Mouse (Mus musculus): ENCODE data around the gene Med27. TPM values are rescaled to one million over a fixed set of nuclear protein-coding genes. Genes with fewer than 3 reads are reported as not detected.

The Med27 gene
- total and polyA plus RNA-seq, 3 experiments, result 32.1 to 36.2 (median 33.6) TPM

GRCm38 (mm10) chr2:29546571-29546970 lies 200.0 kb downstream of the Med27 start:
- Histone ChIP-seq H3K9ac (ENCODE audit: insufficient read depth, low read depth) (no peak overlapping the region), H3K79me2 (replicated peaks; ENCODE audit: control insufficient read depth, extremely low read depth, insufficient read depth, poor library complexity, severe bottlenecking) (no peaks in the 10 kb centered on the region), H3K4me3 (replicated peaks in 1 of 3; ENCODE audit: low read depth in 2 of 3, low read length in 2 of 3, poor library complexity in 1 of 3) (no peak overlapping the region), H3K36me3 (replicated peaks in 1 of 2; ENCODE audit: control insufficient read depth in 1 of 2, insufficient read depth in 1 of 2, low read length in 1 of 2) (no peaks in the 10 kb centered on the region), H3K4me2 (ENCODE audit: insufficient read depth, low read depth, poor library complexity, severe bottlenecking) (no peak overlapping the region), H3K27ac (ENCODE audit: insufficient read depth, low read depth) (no peak overlapping the region), H3K4me1 (ENCODE audit: control insufficient read depth in 1 of 2, insufficient read depth in 2 of 2) (no peaks in the 10 kb centered on the region), H3K9me3 (replicated peaks; ENCODE audit: low read length) (no peaks in the 10 kb centered on the region), H3K27me3 (replicated peaks) (peaks cover 57% of the 10 kb centered on the region)
- in situ Hi-C loops (cut with MboI; ENCODE audit: low pct_ligation_motif_present, low pct_unique_long_range_greater_than_20kb, low sequenced_read_pairs), result no loop called here
- no peak for DNase-seq (ENCODE audit: extremely low read depth)
- TF ChIP-seq SMC3 (IDR thresholded peaks at IDR 0.05; ENCODE audit: low read depth, low read length) (no peak), MAX (IDR thresholded peaks at IDR 0.05; ENCODE audit: low read length) (no peak), CHD1 (IDR thresholded peaks at IDR 0.05; ENCODE audit: low read depth, low read length) (no peak), NELFE (IDR thresholded peaks at IDR 0.05; ENCODE audit: low read depth, low read length) (no peak), MEF2A (IDR thresholded peaks at IDR 0.05; ENCODE audit: borderline replicate concordance, low read depth, low read length) (no peak), CTCF (conservative IDR thresholded peaks at IDR 0.05 in 1 of 2, IDR thresholded peaks at IDR 0.05 in 1 of 2; ENCODE audit: low read depth in 2 of 2, low read length in 2 of 2) (no peak), ZC3H11A (IDR thresholded peaks at IDR 0.05; ENCODE audit: low read depth, low read length) (no peak), HCFC1 (IDR thresholded peaks at IDR 0.05; ENCODE audit: low read depth, low read length) (no peak), UBTF (IDR thresholded peaks at IDR 0.05; ENCODE audit: low read depth, low read length) (no peak), ZMIZ1 (IDR thresholded peaks at IDR 0.05; ENCODE audit: low read depth, low read length) (no peak), MXI1 (IDR thresholded peaks at IDR 0.05; ENCODE audit: low read depth, low read length) (no peak), USF2 (conservative IDR thresholded peaks at IDR 0.05; ENCODE audit: low read depth, low read length) (no peak), SIN3A (IDR thresholded peaks at IDR 0.05; ENCODE audit: low read length) (no peak), GABPA (IDR thresholded peaks at IDR 0.05; ENCODE audit: insufficient replicate concordance, low read depth, low read length) (no peak), IRF4 (IDR thresholded peaks at IDR 0.05; ENCODE audit: low read depth, low read length) (no peak), RCOR1 (conservative IDR thresholded peaks at IDR 0.05; ENCODE audit: low read depth, low read length) (no peak), MAZ (IDR thresholded peaks at IDR 0.05; ENCODE audit: low read depth, low read length) (no peak), ELF1 (IDR thresholded peaks at IDR 0.05; ENCODE audit: low read depth, low read length) (no peak), POLR2A (IDR thresholded peaks at IDR 0.05; ENCODE audit: low read depth, low read length) (no peak), PAX5 (IDR thresholded peaks at IDR 0.05; ENCODE audit: low read length) (no peak)
- dilution Hi-C loops (cut with MboI; ENCODE audit: extremely low pct_ligation_motif_present, extremely low pct_unique_long_range_greater_than_20kb, low sequenced_read_pairs), result no loop called here

DNA sequence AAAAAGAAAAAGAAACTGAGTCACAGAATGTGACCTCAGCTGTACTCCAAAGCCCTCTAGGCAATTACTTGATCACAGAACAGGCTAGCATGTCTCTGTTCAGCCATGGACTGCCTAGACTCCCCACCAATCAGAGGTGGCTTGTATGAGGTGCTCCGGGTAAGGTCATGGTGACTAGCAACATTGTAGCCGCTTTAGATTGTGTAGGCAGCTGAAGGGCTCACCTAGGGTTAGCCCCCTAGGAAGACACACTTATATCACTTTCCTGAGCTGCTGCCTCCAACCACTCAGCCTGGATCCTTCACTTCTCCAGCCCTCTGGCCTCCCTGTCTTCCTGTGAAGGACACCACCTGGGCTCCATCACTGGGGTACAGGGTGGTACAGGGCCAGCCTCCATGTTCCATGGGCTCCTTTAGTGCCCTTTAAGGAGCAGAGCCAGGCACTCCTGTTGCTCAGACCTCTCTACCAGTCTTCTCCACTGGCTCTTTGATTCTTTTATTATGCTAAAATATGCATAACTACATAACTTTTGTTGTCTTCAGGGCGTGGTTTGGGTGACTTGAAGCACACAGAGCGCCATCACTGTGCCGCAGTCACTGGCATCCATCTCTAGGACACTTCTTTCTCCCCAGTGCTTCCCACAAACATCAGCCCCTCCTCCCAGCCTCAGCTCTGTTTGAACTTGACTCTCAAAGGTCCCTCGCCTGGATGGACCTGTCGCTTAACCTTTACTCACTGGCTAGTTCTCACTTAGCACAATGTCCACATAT lies 205.4 kb downstream of the Med27 start:
- no peak for TF ChIP-seq MAFK (IDR thresholded peaks at IDR 0.05; ENCODE audit: insufficient replicate concordance, low read length)
- TF ChIP-seq CHD2 (IDR thresholded peaks at IDR 0.05; ENCODE audit: low read length), result no peak
- TF ChIP-seq CTCF (conservative IDR thresholded peaks at IDR 0.05 in 1 of 2, IDR thresholded peaks at IDR 0.05 in 1 of 2; ENCODE audit: low read depth in 2 of 2, low read length in 2 of 2), result no peak
- no peak for TF ChIP-seq ZNF384 (IDR thresholded peaks at IDR 0.05; ENCODE audit: low read depth, low read length)
- TF ChIP-seq USF2 (conservative IDR thresholded peaks at IDR 0.05; ENCODE audit: low read depth, low read length), result no peak
- no peak for TF ChIP-seq ZC3H11A (IDR thresholded peaks at IDR 0.05; ENCODE audit: low read depth, low read length)
- TF ChIP-seq POLR2AphosphoS2 (IDR thresholded peaks at IDR 0.05; ENCODE audit: low read depth, low read length), result no peak
- no peak for TF ChIP-seq MAX (IDR thresholded peaks at IDR 0.05; ENCODE audit: low read length)
- TF ChIP-seq KAT2A (IDR thresholded peaks at IDR 0.05; ENCODE audit: insufficient replicate concordance, low read length), result no peak
- no peak for TF ChIP-seq E2F4 (IDR thresholded peaks at IDR 0.05; ENCODE audit: insufficient replicate concordance, low read depth, low read length)
- TF ChIP-seq IRF4 (IDR thresholded peaks at IDR 0.05; ENCODE audit: low read depth, low read length), result no peak
- TF ChIP-seq HCFC1 (IDR thresholded peaks at IDR 0.05; ENCODE audit: low read depth, low read length), result no peak
- H3K4me2 ChIP-seq (ENCODE audit: insufficient read depth, low read depth, poor library complexity, severe bottlenecking), result no peak overlapping the region
- peaks cover 3 to 9% of the 10 kb centered on the region in 2 experiments; a peak in 3 of 4 replicates for H3K4me1 ChIP-seq (ENCODE audit: control insufficient read depth in 1 of 2, insufficient read depth in 2 of 2)
- DNase-seq (ENCODE audit: extremely low read depth), result no peak
- H3K9ac ChIP-seq (ENCODE audit: insufficient read depth, low read depth), result no peak overlapping the region
- dilution Hi-C loops (cut with MboI; ENCODE audit: extremely low pct_ligation_motif_present, extremely low pct_unique_long_range_greater_than_20kb, low sequenced_read_pairs) (no loop called here), in situ Hi-C loops (cut with MboI; ENCODE audit: low pct_ligation_motif_present, low pct_unique_long_range_greater_than_20kb, low sequenced_read_pairs) (no loop called here)
- peaks cover 23% of the 10 kb centered on the region for H3K27me3 ChIP-seq (replicated peaks)
- no peaks in the 10 kb centered on the region for H3K79me2 ChIP-seq (replicated peaks; ENCODE audit: control insufficient read depth, extremely low read depth, insufficient read depth, poor library complexity, severe bottlenecking)
- no peaks in the 10 kb centered on the region for H3K9me3 ChIP-seq (replicated peaks; ENCODE audit: low read length)
- no peak overlapping the region for H3K27ac ChIP-seq (ENCODE audit: insufficient read depth, low read depth)
- H3K4me3 ChIP-seq (replicated peaks in 1 of 3; ENCODE audit: low read depth in 2 of 3, low read length in 2 of 3, poor library complexity in 1 of 3), result no peak overlapping the region
- H3K36me3 ChIP-seq (replicated peaks in 1 of 2; ENCODE audit: control insufficient read depth in 1 of 2, insufficient read depth in 1 of 2, low read length in 1 of 2), result no peaks in the 10 kb centered on the region

All from CH12.LX (cell line).